ENCODE assay signal across 13 mouse cellular contexts in the genomic region with DNA sequence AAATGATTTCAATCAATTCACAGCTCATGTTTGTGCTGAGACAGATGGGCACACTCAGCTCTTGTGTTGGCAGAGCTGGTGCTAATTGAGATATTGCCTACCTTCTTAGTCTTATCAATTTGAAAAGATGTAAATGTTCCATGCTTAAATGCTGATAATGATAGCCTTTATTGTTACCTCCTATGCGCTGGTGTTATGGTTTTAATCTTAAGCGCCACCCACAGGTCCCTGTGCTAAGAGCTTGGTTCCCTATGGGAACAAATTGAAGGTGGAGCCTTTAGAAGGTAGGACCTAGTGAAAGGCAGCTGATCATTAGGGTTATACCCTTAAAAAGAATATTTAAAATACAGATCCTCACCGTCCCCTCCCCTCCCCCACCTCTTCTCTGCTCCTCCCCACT.
"Had no signal": no experiment of that assay in that cellular context is flagged by ENCODE, and none has a peak within 500 bp of the region (broad histone marks: within the 10 kb centered on the region; RNA-seq: fewer than 3 reads in every experiment).

No protein-coding gene starts in this region.

- H3K4me2 ChIP-seq: liver, embryonic 15.5 days; lung, embryonic 14.5 days; midbrain, embryonic 12.5 days; neural tube, embryonic 12.5 days had no signal

- H3K36me3 ChIP-seq: liver, embryonic 15.5 days; midbrain, embryonic 12.5 days; neural tube, embryonic 12.5 days had no signal

- H3K27me3 ChIP-seq: liver, embryonic 15.5 days; megakaryocyte, embryonic 14.5 days; midbrain, embryonic 12.5 days; neural tube, embryonic 12.5 days had no signal

- H3K27ac ChIP-seq: liver, embryonic 15.5 days; midbrain, embryonic 12.5 days; neural tube, embryonic 12.5 days had no signal

- H3K4me1 ChIP-seq: liver, embryonic 15.5 days; megakaryocyte, embryonic 14.5 days; midbrain, embryonic 12.5 days; neural tube, embryonic 12.5 days had no signal

- H3K9me3 ChIP-seq: liver, embryonic 15.5 days; midbrain, embryonic 12.5 days; neural tube, embryonic 12.5 days had no signal

- H3K9ac ChIP-seq: liver, embryonic 15.5 days; lung, embryonic 14.5 days; midbrain, embryonic 12.5 days; neural tube, embryonic 12.5 days had no signal

- DNase-seq: lung, adult 18-20 months; lung, postnatal 4 days; midbrain, embryonic 14.5 days; right cerebral cortex, postnatal 14 days; spleen, adult 18-20 months; thymus, adult 18-20 months; thymus, postnatal 14 days; thymus, postnatal 36 days had no signal

- H3K4me3 ChIP-seq: liver, embryonic 15.5 days; megakaryocyte, embryonic 14.5 days; midbrain, embryonic 12.5 days; neural tube, embryonic 12.5 days had no signal
